Mouse (Mus musculus): ENCODE measurements around the gene Krt33a. TPM values are rescaled to one million over a fixed set of nuclear protein-coding genes. Genes with fewer than 3 reads are reported as not detected.

The Krt33a gene
- polyA plus RNA-seq, 1 experiment from 2014 or later = not detected

GRCm38 (mm10) chr11:99993620-99994383, 22.2 kb downstream of the Krt33a start, which contains the start of gene Krtap17-1:
Krtap17-1 (minus strand) TSS chr11:99993994.
- Histone ChIP-seq H3K4me2 (replicated peaks; ENCODE audit: low read depth, low read length) (peak within 1 kb of the TSS; percentile 29; the same call in 1 of the 2 replicates), H3K27ac (ENCODE audit: low read depth, low read length) (no peak within 1 kb of the TSS), H3K4me3 (ENCODE audit: low read length) (no peak within 1 kb of the TSS), H3K27me3 (ENCODE audit: control insufficient read depth, insufficient read depth, low read length) (no peaks in the 10 kb centered on the region; the same call in 1 of the 2 replicates), H3K36me3 (ENCODE audit: control insufficient read depth, insufficient read depth, low read length) (no peaks in the 10 kb centered on the region), H3K4me1 (ENCODE audit: control insufficient read depth, insufficient read depth, low read length) (no peaks in the 10 kb centered on the region), H3K9me3 (ENCODE audit: control insufficient read depth, low read length) (no peaks in the 10 kb centered on the region), H3K9ac (ENCODE audit: low read depth, low read length) (no peak within 1 kb of the TSS)
- 10% methylated on average over 26 of the region's 26 CpGs for WGBS
- 0 out of 2 replicates have a peak, but pooled peaks have one; percentile 16 for ATAC-seq (ENCODE audit: low FRiP score, low TSS enrichment)

- H3K4me3 ChIP-seq (ENCODE audit: low read length) = no peak overlapping the region
- no peaks in the 10 kb centered on the region for H3K4me1 ChIP-seq (ENCODE audit: control insufficient read depth, insufficient read depth, low read length)
- 83% methylated on average over 3 of the region's 3 CpGs for WGBS
- H3K27me3 ChIP-seq (ENCODE audit: control insufficient read depth, insufficient read depth, low read length) = no peaks in the 10 kb centered on the region; the same call in 1 of the 2 replicates
- no peak overlapping the region for H3K27ac ChIP-seq (ENCODE audit: low read depth, low read length)
- no peaks in the 10 kb centered on the region for H3K9me3 ChIP-seq (ENCODE audit: control insufficient read depth, low read length)
- H3K9ac ChIP-seq (ENCODE audit: low read depth, low read length) = no peak overlapping the region
- no peak overlapping the region for H3K4me2 ChIP-seq (replicated peaks; ENCODE audit: low read depth, low read length)
- ATAC-seq (ENCODE audit: low FRiP score, low TSS enrichment) = no peak
- no peaks in the 10 kb centered on the region for H3K36me3 ChIP-seq (ENCODE audit: control insufficient read depth, insufficient read depth, low read length)
Observed at GRCm38 (mm10) chr11:99990571-99990970, 25.4 kb downstream of the Krt33a start.

- Histone ChIP-seq H3K9ac (ENCODE audit: low read depth, low read length) (no peak overlapping the region), H3K4me3 (ENCODE audit: low read length) (no peak overlapping the region), H3K4me1 (ENCODE audit: control insufficient read depth, insufficient read depth, low read length) (no peaks in the 10 kb centered on the region), H3K36me3 (ENCODE audit: control insufficient read depth, insufficient read depth, low read length) (no peaks in the 10 kb centered on the region), H3K27ac (ENCODE audit: low read depth, low read length) (no peak overlapping the region), H3K4me2 (replicated peaks; ENCODE audit: low read depth, low read length) (no peak overlapping the region), H3K27me3 (ENCODE audit: control insufficient read depth, insufficient read depth, low read length) (no peaks in the 10 kb centered on the region; the same call in none of the 2 replicates), H3K9me3 (ENCODE audit: control insufficient read depth, low read length) (no peaks in the 10 kb centered on the region)
- no peak for ATAC-seq (ENCODE audit: low FRiP score, low TSS enrichment)
- 83% methylated on average over 6 of the region's 6 CpGs for WGBS
Observed at GRCm38 (mm10) chr11:99989881-99990405, 26.1 kb downstream of the Krt33a start.

- Histone ChIP-seq H3K27me3 (ENCODE audit: control insufficient read depth, insufficient read depth, low read length) (no peaks in the 10 kb centered on the region; the same call in none of the 2 replicates), H3K27ac (ENCODE audit: low read depth, low read length) (no peak overlapping the region)
Observed at GRCm38 (mm10) chr11:99988530-99988929, 27.5 kb downstream of the Krt33a start.

GRCm38 (mm10) chr11:99986180-99986647, 29.8 kb downstream of the Krt33a start, which contains the start of gene Krtap16-1:
Krtap16-1 (minus strand) TSS chr11:99986597.
- no peaks in the 10 kb centered on the region for H3K9me3 ChIP-seq (ENCODE audit: control insufficient read depth, low read length)
- WGBS = 60% methylated on average over 8 of the region's 8 CpGs
- no peak within 1 kb of the TSS for H3K4me3 ChIP-seq (ENCODE audit: low read length)
- H3K9ac ChIP-seq (ENCODE audit: low read depth, low read length) = no peak within 1 kb of the TSS
- H3K27ac ChIP-seq (ENCODE audit: low read depth, low read length) = no peak within 1 kb of the TSS
- H3K36me3 ChIP-seq (ENCODE audit: control insufficient read depth, insufficient read depth, low read length) = no peaks in the 10 kb centered on the region
- ATAC-seq (ENCODE audit: low FRiP score, low TSS enrichment) = no peak
- no peak within 1 kb of the TSS for H3K4me2 ChIP-seq (replicated peaks; ENCODE audit: low read depth, low read length)
- H3K27me3 ChIP-seq (ENCODE audit: control insufficient read depth, insufficient read depth, low read length) = no peaks in the 10 kb centered on the region; the same call in none of the 2 replicates
- no peaks in the 10 kb centered on the region for H3K4me1 ChIP-seq (ENCODE audit: control insufficient read depth, insufficient read depth, low read length)

More at GRCm38 (mm10) chr11:99988530-99988929, 27.5 kb downstream of the Krt33a start:
- Histone ChIP-seq H3K4me3 (ENCODE audit: low read length) (no peak overlapping the region), H3K4me1 (ENCODE audit: control insufficient read depth, insufficient read depth, low read length) (no peaks in the 10 kb centered on the region), H3K4me2 (replicated peaks; ENCODE audit: low read depth, low read length) (no peak overlapping the region), H3K36me3 (ENCODE audit: control insufficient read depth, insufficient read depth, low read length) (no peaks in the 10 kb centered on the region), H3K9me3 (ENCODE audit: control insufficient read depth, low read length) (no peaks in the 10 kb centered on the region), H3K9ac (ENCODE audit: low read depth, low read length) (no peak overlapping the region)
- 93% methylated on average over 3 of the region's 3 CpGs for WGBS
- ATAC-seq (ENCODE audit: low FRiP score, low TSS enrichment) = no peak

- H3K36me3 ChIP-seq (ENCODE audit: control insufficient read depth, insufficient read depth, low read length) = no peaks in the 10 kb centered on the region
- no peaks in the 10 kb centered on the region for H3K4me1 ChIP-seq (ENCODE audit: control insufficient read depth, insufficient read depth, low read length)
- 75% methylated on average over 20 of the region's 20 CpGs for WGBS
- H3K9ac ChIP-seq (ENCODE audit: low read depth, low read length) = no peak overlapping the region
- H3K4me2 ChIP-seq (replicated peaks; ENCODE audit: low read depth, low read length) = no peak overlapping the region
- H3K27ac ChIP-seq (ENCODE audit: low read depth, low read length) = no peak overlapping the region
- H3K9me3 ChIP-seq (ENCODE audit: control insufficient read depth, low read length) = no peaks in the 10 kb centered on the region
- ATAC-seq (ENCODE audit: low FRiP score, low TSS enrichment) = no peak
- H3K4me3 ChIP-seq (ENCODE audit: low read length) = no peak overlapping the region
- no peaks in the 10 kb centered on the region; the same call in none of the 2 replicates for H3K27me3 ChIP-seq (ENCODE audit: control insufficient read depth, insufficient read depth, low read length)
Observed at GRCm38 (mm10) chr11:99985291-99986092, 30.5 kb downstream of the Krt33a start.

- no peak overlapping the region for H3K27ac ChIP-seq (ENCODE audit: low read depth, low read length)
- no peak overlapping the region for H3K4me2 ChIP-seq (replicated peaks; ENCODE audit: low read depth, low read length)
- no peak overlapping the region for H3K9ac ChIP-seq (ENCODE audit: low read depth, low read length)
- H3K36me3 ChIP-seq (ENCODE audit: control insufficient read depth, insufficient read depth, low read length) = no peaks in the 10 kb centered on the region
- no peak overlapping the region for H3K4me3 ChIP-seq (ENCODE audit: low read length)
- no peaks in the 10 kb centered on the region; the same call in none of the 2 replicates for H3K27me3 ChIP-seq (ENCODE audit: control insufficient read depth, insufficient read depth, low read length)
- H3K9me3 ChIP-seq (ENCODE audit: control insufficient read depth, low read length) = no peaks in the 10 kb centered on the region
- ATAC-seq (ENCODE audit: low FRiP score, low TSS enrichment) = no peak
- H3K4me1 ChIP-seq (ENCODE audit: control insufficient read depth, insufficient read depth, low read length) = no peaks in the 10 kb centered on the region
- 90% methylated on average over 1 of the region's 1 CpGs for WGBS
Observed at GRCm38 (mm10) chr11:99983442-99983841, 32.6 kb downstream of the Krt33a start.

- no peaks in the 10 kb centered on the region; the same call in none of the 2 replicates for H3K27me3 ChIP-seq (ENCODE audit: control insufficient read depth, insufficient read depth, low read length)
- H3K4me3 ChIP-seq (ENCODE audit: low read length) = no peak overlapping the region
- H3K4me2 ChIP-seq (replicated peaks; ENCODE audit: low read depth, low read length) = no peak overlapping the region
- ATAC-seq (ENCODE audit: low FRiP score, low TSS enrichment) = no peak
- no peaks in the 10 kb centered on the region for H3K9me3 ChIP-seq (ENCODE audit: control insufficient read depth, low read length)
- 87% methylated on average over 9 of the region's 9 CpGs for WGBS
- no peaks in the 10 kb centered on the region for H3K4me1 ChIP-seq (ENCODE audit: control insufficient read depth, insufficient read depth, low read length)
- H3K36me3 ChIP-seq (ENCODE audit: control insufficient read depth, insufficient read depth, low read length) = no peaks in the 10 kb centered on the region
- H3K9ac ChIP-seq (ENCODE audit: low read depth, low read length) = no peak overlapping the region
- no peak overlapping the region for H3K27ac ChIP-seq (ENCODE audit: low read depth, low read length)
Observed at GRCm38 (mm10) chr11:99982731-99983130, 33.3 kb downstream of the Krt33a start.

Measured in kidney, embryonic 14.5 days (tissue).